Mouse (Mus musculus) CH12.LX (cell line): Measurements from ENCODE around the gene Popdc2. TPM values are rescaled to one million over a fixed set of nuclear protein-coding genes. Genes with fewer than 3 reads are reported as not detected.

Experiments
- DNase-seq: peaks from one replicate; pipeline ENCODE4 v3.0.0-alpha.2; 2013; ENCODE audit errors: extremely low read depth
- H3K27ac ChIP-seq: 2 replicates; pipeline ENCODE4 v1.5.1; 2012; ENCODE audit warnings: low read depth, mild to moderate bottlenecking, control low read depth, moderate library complexity; ENCODE audit not compliant: insufficient read depth
- H3K27me3 ChIP-seq: replicated peaks from 2 replicates; pipeline ENCODE3; 2012; ENCODE audit warnings: inconsistent platforms
- H3K36me3 ChIP-seq, 2 experiments: replicated peaks in 1 of 2; 2 replicates each; pipeline versions ENCODE3 to v1.6.1; 2012; ENCODE audit warnings: inconsistent platforms in 1 of 2, low read length in 1 of 2, mild to moderate bottlenecking in 1 of 2, mixed read lengths in 1 of 2, moderate library complexity in 1 of 2; ENCODE audit not compliant: control insufficient read depth in 1 of 2, insufficient read depth in 1 of 2
- H3K4me1 ChIP-seq, 2 experiments: 2 replicates each; pipeline ENCODE4 v1.6.1; 2012; ENCODE audit warnings: inconsistent platforms in 1 of 2, moderate library complexity in 1 of 2; ENCODE audit not compliant: insufficient read depth in 2 of 2, control insufficient read depth in 1 of 2
- H3K4me2 ChIP-seq: 2 replicates; pipeline ENCODE4 v1.6.1; 2012; ENCODE audit warnings: low read depth, mild to moderate bottlenecking, control low read depth; ENCODE audit not compliant: poor library complexity, insufficient read depth, severe bottlenecking
- H3K4me3 ChIP-seq, 3 experiments: fragments of 150-350 bp in 1 of 3; sonication (generic) in 1 of 3; replicated peaks in 1 of 3; 2 replicates each; pipeline versions ENCODE3 to v1.5.1; 2011 to 2012; ENCODE audit warnings: low read depth in 2 of 3, low read length in 2 of 3, mild to moderate bottlenecking in 2 of 3, moderate library complexity in 2 of 3, control low read depth in 1 of 3, improper control_type of control experiment in 1 of 3, inconsistent platforms in 1 of 3, mixed read lengths in 1 of 3; ENCODE audit not compliant: poor library complexity in 1 of 3
- H3K79me2 ChIP-seq: replicated peaks from 2 replicates; pipeline ENCODE4 v1.6.1; 2012; ENCODE audit warnings: mild to moderate bottlenecking, moderate library complexity; ENCODE audit not compliant: control insufficient read depth, poor library complexity, insufficient read depth, severe bottlenecking; ENCODE audit errors: extremely low read depth
- H3K9ac ChIP-seq: 2 replicates; pipeline ENCODE4 v1.6.1; 2012; ENCODE audit warnings: low read depth, mild to moderate bottlenecking, control low read depth, moderate library complexity; ENCODE audit not compliant: insufficient read depth
- H3K9me3 ChIP-seq: replicated peaks from 2 replicates; pipeline ENCODE3; 2012; ENCODE audit warnings: low read length, inconsistent platforms, mixed read lengths
- CHD1 ChIP-seq: IDR thresholded peaks from 2 replicates; pipeline ENCODE4 v1.6.1; 2012; ENCODE audit warnings: low read depth, low read length, improper control_type of control experiment, inconsistent platforms
- CHD2 ChIP-seq: IDR thresholded peaks from 2 replicates; pipeline ENCODE4 v1.6.1; 2011; ENCODE audit warnings: low read length, improper control_type of control experiment
- CTCF ChIP-seq, 2 experiments: IDR thresholded peaks in 1 of 2; conservative IDR thresholded peaks in 1 of 2; 2 replicates each; pipeline ENCODE4 v1.5.1; 2011 to 2012; ENCODE audit warnings: low read depth in 2 of 2, low read length in 2 of 2, improper control_type of control experiment in 1 of 2, inconsistent platforms in 1 of 2, mild to moderate bottlenecking in 1 of 2, moderate library complexity in 1 of 2
- E2F4 ChIP-seq: IDR thresholded peaks from 2 replicates; pipeline ENCODE4 v1.6.1; 2011; ENCODE audit warnings: low read depth, low read length, improper control_type of control experiment; ENCODE audit not compliant: insufficient replicate concordance
- ELF1 ChIP-seq: IDR thresholded peaks from 2 replicates; pipeline ENCODE4 v1.6.1; 2014; ENCODE audit warnings: low read depth, mild to moderate bottlenecking, inconsistent platforms, low read length, improper control_type of control experiment
- ETS1 ChIP-seq: conservative IDR thresholded peaks from 2 replicates; pipeline ENCODE4 v1.6.1; 2012; ENCODE audit warnings: low read depth, mild to moderate bottlenecking, inconsistent platforms, low read length, improper control_type of control experiment, moderate library complexity
- GABPA ChIP-seq: IDR thresholded peaks from 2 replicates; pipeline ENCODE4 v1.6.1; 2012; ENCODE audit warnings: low read depth, low read length, improper control_type of control experiment, inconsistent platforms; ENCODE audit not compliant: insufficient replicate concordance
- HCFC1 ChIP-seq: IDR thresholded peaks from 2 replicates; pipeline ENCODE4 v1.6.1; 2012; ENCODE audit warnings: low read depth, mild to moderate bottlenecking, inconsistent platforms, low read length, improper control_type of control experiment
- IRF4 ChIP-seq: IDR thresholded peaks from 2 replicates; pipeline ENCODE4 v1.6.1; 2014; ENCODE audit warnings: low read depth, mild to moderate bottlenecking, inconsistent platforms, low read length, improper control_type of control experiment
- JUN ChIP-seq: IDR thresholded peaks from 2 replicates; pipeline ENCODE4 v1.6.1; 2011; ENCODE audit warnings: low read depth, mild to moderate bottlenecking, low read length, improper control_type of control experiment, moderate library complexity; ENCODE audit not compliant: insufficient read depth
- JUND ChIP-seq: conservative IDR thresholded peaks from 2 replicates; pipeline ENCODE4 v1.6.1; 2011; ENCODE audit warnings: low read depth, low read length, improper control_type of control experiment
- MAFK ChIP-seq: IDR thresholded peaks from 2 replicates; pipeline ENCODE4 v1.6.1; 2011; ENCODE audit warnings: low read length, improper control_type of control experiment; ENCODE audit not compliant: insufficient replicate concordance
- MEF2A ChIP-seq: IDR thresholded peaks from 2 replicates; pipeline ENCODE4 v1.6.1; 2014; ENCODE audit warnings: low read depth, mild to moderate bottlenecking, inconsistent platforms, low read length, improper control_type of control experiment, borderline replicate concordance
- MXI1 ChIP-seq: IDR thresholded peaks from 2 replicates; pipeline ENCODE4 v1.6.1; 2011; ENCODE audit warnings: mild to moderate bottlenecking, low read depth, low read length, improper control_type of control experiment
- MYC ChIP-seq: IDR thresholded peaks from 2 replicates; pipeline ENCODE4 v1.6.1; 2011; ENCODE audit warnings: low read depth, mild to moderate bottlenecking, improper control_type of control experiment, low read length
- NELFE ChIP-seq: IDR thresholded peaks from 2 replicates; pipeline ENCODE4 v1.6.1; 2011; ENCODE audit warnings: low read depth, low read length, improper control_type of control experiment
- POLR2A ChIP-seq: IDR thresholded peaks from 2 replicates; pipeline ENCODE4 v1.6.1; 2011; ENCODE audit warnings: low read depth, mild to moderate bottlenecking, improper control_type of control experiment, low read length
- SIN3A ChIP-seq: IDR thresholded peaks from 2 replicates; pipeline ENCODE4 v1.6.1; 2012; ENCODE audit warnings: low read length, improper control_type of control experiment, inconsistent platforms
- USF1 ChIP-seq: IDR thresholded peaks from 2 replicates; pipeline ENCODE4 v1.6.1; 2014; ENCODE audit warnings: low read depth, mild to moderate bottlenecking, inconsistent platforms, low read length, improper control_type of control experiment
- dilution Hi-C: fragments of 300-500 bp; cut with MboI; formaldehyde crosslinking; loops from 2 replicates; pipeline ENCODE4 v1.14.3; 2020; ENCODE audit warnings: low sequenced_read_pairs; ENCODE audit not compliant: extremely low pct_unique_long_range_greater_than_20kb, extremely low pct_ligation_motif_present
- in situ Hi-C: fragments of 300-500 bp; cut with MboI; formaldehyde crosslinking; loops from 3 replicates; pipeline ENCODE4 v1.14.3; 2019; ENCODE audit warnings: low sequenced_read_pairs, low pct_ligation_motif_present, low pct_unique_long_range_greater_than_20kb, mixed read lengths
- polyA plus RNA-seq: library from polyadenylated mRNA; unstranded; fragments of >175 nt; gene quantifications from 2 replicates; pipeline ENCODE4 v1.2.1, GENCODE M21; 2012; ENCODE audit warnings: low read depth; ENCODE audit not compliant: insufficient read length
- total RNA-seq, 2 experiments: library from RNA; depleted of rRNA; stranded (reverse); fragments of 300-350 nt in 1 of 2; fragments of >200 nt in 1 of 2; gene quantifications; 2 replicates each; pipeline ENCODE4 v1.2.3; 2012 to 2014

Popdc2 gene
- total and polyA plus RNA-seq, 3 experiments, result 0.17 to 3.6 (median 1.1) TPM

GRCm38 (mm10) chr16:38379493-38379892, 17.5 kb downstream of the Popdc2 start:
- Histone ChIP-seq H3K4me1 (peaks cover 45 to 66% of the 10 kb centered on the region in 2 experiments), H3K9ac (peak overlapping the region; percentile 77), H3K27ac (peak overlapping the region; percentile 98), H3K4me2 (peak overlapping the region; percentile 93), H3K79me2 (no peaks in the 10 kb centered on the region)
- in situ Hi-C loops, result no loop called here
- DNase-seq, result no peak
- dilution Hi-C loops, result no loop called here
- TF ChIP-seq SIN3A (0 out of 2 replicates have a peak, but pooled peaks have one; percentile 0), HCFC1 (no peak), USF1 (no peak), JUN (no peak), CHD1 (peak; percentile 51; the same call in 1 of the 2 replicates), GABPA (no peak), MXI1 (no peak), NELFE (no peak), POLR2A (no peak), E2F4 (no peak), MYC (no peak)
- TF ChIP-seq, all 38 proteins: peak for 2
- H3K4me3 ChIP-seq, result peak overlapping the region in 1 of 3 experiments; percentile 25
- no peaks in the 10 kb centered on the region for H3K36me3 ChIP-seq
- no peaks in the 10 kb centered on the region for H3K9me3 ChIP-seq
- H3K27me3 ChIP-seq, result peaks cover 2% of the 10 kb centered on the region

GRCm38 (mm10) chr16:38379926-38380325, 17.9 kb downstream of the Popdc2 start:
- TF ChIP-seq JUND (0 out of 2 replicates have a peak, but pooled peaks have one; percentile 14), ELF1 (no peak)
- peak overlapping the region; percentile 93 for H3K4me2 ChIP-seq
- no peaks in the 10 kb centered on the region for H3K79me2 ChIP-seq
- no peaks in the 10 kb centered on the region for H3K36me3 ChIP-seq
- no peak for DNase-seq
- in situ Hi-C loops, result no loop called here
- peaks cover 45 to 66% of the 10 kb centered on the region in 2 experiments for H3K4me1 ChIP-seq
- H3K27ac ChIP-seq, result peak overlapping the region; percentile 98
- peaks cover 2% of the 10 kb centered on the region for H3K27me3 ChIP-seq
- peak overlapping the region in 1 of 3 experiments; percentile 25 for H3K4me3 ChIP-seq
- H3K9me3 ChIP-seq, result no peaks in the 10 kb centered on the region
- dilution Hi-C loops, result no loop called here
- peak overlapping the region; percentile 77 for H3K9ac ChIP-seq

GRCm38 (mm10) chr16:38383683-38384082, 21.7 kb downstream of the Popdc2 start:
- Histone ChIP-seq H3K27ac (0 out of 2 replicates have a peak overlapping the region, but pooled peaks have one; percentile 4), H3K4me1 (peaks cover 33 to 54% of the 10 kb centered on the region in 2 experiments), H3K9me3 (no peaks in the 10 kb centered on the region), H3K9ac (no peak overlapping the region), H3K79me2 (0 out of 2 replicates have a peak, but pooled peaks cover 2% of the 10 kb centered on the region), H3K36me3 (no peaks in the 10 kb centered on the region), H3K27me3 (no peaks in the 10 kb centered on the region), H3K4me2 (no peak overlapping the region), H3K4me3 (no peak overlapping the region)
- in situ Hi-C loops (no loop called here), dilution Hi-C loops (no loop called here)
- DNase-seq, result no peak
- no peak for TF ChIP-seq GABPA
- no peak for TF ChIP-seq CHD1
- TF ChIP-seq MEF2A, result no peak
- no peak for TF ChIP-seq IRF4
- no peak for TF ChIP-seq MAFK
- TF ChIP-seq NELFE, result no peak
- no peak for TF ChIP-seq CHD2
- TF ChIP-seq CTCF (conservative IDR thresholded peaks at IDR 0.05 in 1 of 2, IDR thresholded peaks at IDR 0.05 in 1 of 2; ENCODE audit: low read depth in 2 of 2, low read length in 2 of 2), result no peak
- no peak for TF ChIP-seq POLR2A
- TF ChIP-seq ETS1, result no peak
